Mouse (Mus musculus) kidney, postnatal 4 days (tissue): ENCODE data around the gene Lmntd1.

ENCODE experiments used
- DNase-seq, 2 experiments: peaks; one replicate each; pipeline ENCODE4 v3.0.0; 2021; ENCODE audit warnings: mixed read lengths in 2 of 2

Gene Lmntd1

GRCm38 (mm10) chr6:145604648-145605047, 9.5 kb downstream of the Lmntd1 start:
- DNase-seq = no peak

GRCm38 (mm10) chr6:145604126-145604525, 10.0 kb downstream of the Lmntd1 start:
- DNase-seq = no peak

- peak; percentile 33 to 43 for DNase-seq
Measured at GRCm38 (mm10) chr6:145598794-145599555, 15.1 kb downstream of the Lmntd1 start.

GRCm38 (mm10) chr6:145595905-145596304, 18.2 kb downstream of the Lmntd1 start:
- no peak for DNase-seq

- peak in 1 of 2 experiments; percentile 28 for DNase-seq
Measured at GRCm38 (mm10) chr6:145593991-145594390, 20.1 kb downstream of the Lmntd1 start.

- DNase-seq = no peak
Measured at GRCm38 (mm10) chr6:145592531-145592998, 21.6 kb downstream of the Lmntd1 start.

- DNase-seq = no peak
Measured at GRCm38 (mm10) chr6:145592036-145592435, 22.1 kb downstream of the Lmntd1 start.

GRCm38 (mm10) chr6:145591578-145591977, 22.5 kb downstream of the Lmntd1 start:
- no peak for DNase-seq

GRCm38 (mm10) chr6:145590501-145591293, 23.4 kb downstream of the Lmntd1 start:
- DNase-seq = no peak

GRCm38 (mm10) chr6:145585052-145585973, 28.8 kb downstream of the Lmntd1 start:
- DNase-seq = no peak

GRCm38 (mm10) chr6:145581366-145582170, 32.6 kb downstream of the Lmntd1 start:
- DNase-seq = no peak

- DNase-seq = no peak
Measured at GRCm38 (mm10) chr6:145579761-145580160, 34.4 kb downstream of the Lmntd1 start.

GRCm38 (mm10) chr6:145578457-145579185, 35.5 kb downstream of the Lmntd1 start:
- DNase-seq = peak; percentile 57 to 75

- DNase-seq = no peak
Measured at GRCm38 (mm10) chr6:145576762-145577161, 37.4 kb downstream of the Lmntd1 start.

GRCm38 (mm10) chr6:145573250-145574013, 40.7 kb downstream of the Lmntd1 start:
- no peak for DNase-seq

- no peak for DNase-seq
Measured at GRCm38 (mm10) chr6:145568701-145569100, 45.4 kb downstream of the Lmntd1 start.

- DNase-seq = no peak
Measured at GRCm38 (mm10) chr6:145567832-145568231, 46.3 kb downstream of the Lmntd1 start.

GRCm38 (mm10) chr6:145567296-145567695, 46.8 kb downstream of the Lmntd1 start:
- no peak for DNase-seq

GRCm38 (mm10) chr6:145565663-145566062, 48.5 kb downstream of the Lmntd1 start:
- DNase-seq = no peak

- no peak for DNase-seq
Measured at GRCm38 (mm10) chr6:145564671-145565070, 49.4 kb downstream of the Lmntd1 start.
